Mouse (Mus musculus) brain, embryonic 14.5 days (tissue): ENCODE results near the gene Nrf1.

Source experiments
- CTCF ChIP-seq: fragments of 200-500 bp; IDR thresholded peaks from 2 replicates; pipeline ENCODE4 v1.5.1; 2012; ENCODE audit warnings: inconsistent platforms, mild to moderate bottlenecking, moderate library complexity, borderline replicate concordance; ENCODE audit not compliant: insufficient read depth, insufficient read length; ENCODE audit errors: extremely low read depth
- POLR2A ChIP-seq: fragments of 200-500 bp; IDR thresholded peaks from 2 replicates; pipeline ENCODE4 v1.6.1; 2012; ENCODE audit warnings: mild to moderate bottlenecking, inconsistent platforms, borderline replicate concordance; ENCODE audit not compliant: poor library complexity, insufficient read depth, insufficient read length, severe bottlenecking; ENCODE audit errors: extremely low read depth

- TF ChIP-seq POLR2A, result no peak
- no peak for TF ChIP-seq CTCF
Measured at GRCm38 (mm10) chr6:30101773-30102415, 54.1 kb downstream of the Nrf1 start.
